Mouse (Mus musculus) embryonic fibroblast, embryonic 13.5 days (primary cell): Measurements from ENCODE around the gene Myrfl.

Source experiments
- CTCF ChIP-seq: IDR thresholded peaks from 2 replicates; pipeline ENCODE4 v1.5.1; 2011; ENCODE audit warnings: mild to moderate bottlenecking, control low read depth, low read length, moderate library complexity, borderline replicate concordance; ENCODE audit not compliant: insufficient read depth
- POLR2A ChIP-seq: IDR thresholded peaks from 2 replicates; pipeline ENCODE4 v1.6.1; 2011; ENCODE audit warnings: low read depth, mild to moderate bottlenecking, control low read depth, low read length, moderate library complexity

DNA sequence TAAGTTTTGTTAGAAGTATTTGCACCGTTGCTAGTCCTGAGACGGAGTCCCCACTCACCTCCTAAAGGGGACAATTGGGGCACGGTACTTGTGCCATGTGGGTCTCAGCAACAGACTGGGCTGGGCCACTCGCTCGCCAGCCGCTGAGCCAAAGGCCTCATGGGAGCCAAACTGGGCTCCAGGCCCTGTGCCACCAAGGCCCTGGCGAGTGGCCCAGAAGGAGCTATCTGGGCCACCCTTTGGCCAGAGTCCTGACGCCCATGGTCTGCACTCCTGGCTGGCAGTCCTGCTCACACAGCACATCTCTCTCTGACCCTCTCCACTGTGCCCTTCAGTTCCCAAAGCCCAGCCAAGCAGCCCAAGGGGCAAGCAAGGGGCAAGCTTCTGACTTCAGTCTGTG, 161.1 kb downstream of the Myrfl start:
- TF ChIP-seq CTCF (no peak), POLR2A (no peak)
